Mouse (Mus musculus) midbrain, embryonic 12.5 days (tissue): Measurements from ENCODE around the gene Chst11. TPM values are rescaled to one million over a fixed set of nuclear protein-coding genes. Genes with fewer than 3 reads are reported as not detected.

ENCODE experiments used
- ATAC-seq: fragments of 200-750 bp; cut with Nextera tagmentation; 2 replicates; pipeline ENCODE4 v1.8.0; 2017; ENCODE audit warnings: low read depth, moderate TSS enrichment, moderate library complexity; ENCODE audit not compliant: low FRiP score
- H3K27ac ChIP-seq: fragments of 300-500 bp; sonication (generic); replicated peaks from 2 replicates; pipeline ENCODE4 v1.5.1; 2016; ENCODE audit warnings: mild to moderate bottlenecking
- H3K27me3 ChIP-seq: fragments of 300-500 bp; sonication (generic); 2 replicates; pipeline ENCODE4 v1.6.1; 2016; ENCODE audit warnings: mild to moderate bottlenecking
- H3K36me3 ChIP-seq: fragments of 300-500 bp; sonication (generic); 2 replicates; pipeline ENCODE4 v1.6.1; 2016
- H3K4me1 ChIP-seq: fragments of 300-500 bp; sonication (generic); 2 replicates; pipeline ENCODE4 v1.6.1; 2016
- H3K4me2 ChIP-seq: fragments of 300-500 bp; sonication (generic); replicated peaks from 2 replicates; pipeline ENCODE4 v1.6.1; 2016; ENCODE audit warnings: mild to moderate bottlenecking, moderate library complexity
- H3K4me3 ChIP-seq: fragments of 300-500 bp; sonication (generic); 2 replicates; pipeline ENCODE4 v1.5.1; 2016; ENCODE audit warnings: mild to moderate bottlenecking
- H3K9ac ChIP-seq: fragments of 300-500 bp; sonication (generic); replicated peaks from 2 replicates; pipeline ENCODE4 v1.6.1; 2016; ENCODE audit warnings: mild to moderate bottlenecking, moderate library complexity
- H3K9me3 ChIP-seq: fragments of 300-500 bp; sonication (generic); 2 replicates; pipeline ENCODE4 v1.6.1; 2016; ENCODE audit warnings: mild to moderate bottlenecking
- WGBS: fragments of 180-500 bp; shearing (Covaris S2); methylation state at CpG from one replicate; pipeline ENCODE4 v1.1.7; 2016; 5-methylcytosine and 5-hydroxymethylcytosine counted together
- polyA plus RNA-seq: library from polyadenylated mRNA; unstranded; fragments of >200 nt; fragmentation: Nextera tagmentation; extraction: Ambion mirVana; gene quantifications from 2 replicates; pipeline ENCODE4 v1.2.1, GENCODE M21; 2016

Gene Chst11
- polyA plus RNA-seq, 1 experiment from 2014 or later: 2.3 TPM

GRCm38 (mm10) chr10:83178151-83178550 is 192.9 kb downstream of the Chst11 start:
- no peaks in the 10 kb centered on the region for H3K27me3 ChIP-seq
- peaks cover 10% of the 10 kb centered on the region; the same call in 1 of the 2 replicates for H3K4me1 ChIP-seq
- no peak overlapping the region for H3K4me2 ChIP-seq
- ATAC-seq: no peak
- no peaks in the 10 kb centered on the region for H3K36me3 ChIP-seq
- H3K27ac ChIP-seq: no peak overlapping the region
- WGBS: 79% methylated on average over 5 of the region's 5 CpGs
- H3K9ac ChIP-seq: no peak overlapping the region
- no peaks in the 10 kb centered on the region for H3K9me3 ChIP-seq
- H3K4me3 ChIP-seq: no peak overlapping the region

DNA sequence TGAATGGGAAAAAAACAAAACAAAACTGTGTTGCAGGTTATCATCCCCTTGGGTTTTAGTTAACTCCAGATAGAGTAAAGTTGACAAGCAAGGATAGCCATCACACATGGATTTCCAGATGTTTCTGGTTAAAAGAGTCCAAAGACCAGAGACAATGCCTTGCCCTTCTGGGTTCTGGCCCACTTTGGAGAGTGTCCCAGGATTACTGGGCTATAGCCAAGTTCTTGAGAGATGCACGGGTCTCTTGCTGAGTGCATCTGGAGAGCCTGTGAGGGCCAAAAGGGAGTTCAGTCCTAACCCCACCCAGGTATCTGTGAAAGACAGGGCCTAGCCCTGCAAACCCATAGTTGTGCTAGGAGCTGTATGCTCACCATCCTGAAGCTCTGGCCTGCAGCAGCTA is 193.4 kb downstream of the Chst11 start:
- H3K4me1 ChIP-seq: peaks cover 10% of the 10 kb centered on the region; the same call in 1 of the 2 replicates
- no peak overlapping the region for H3K4me2 ChIP-seq
- no peak overlapping the region for H3K27ac ChIP-seq
- no peaks in the 10 kb centered on the region for H3K36me3 ChIP-seq
- no peak overlapping the region for H3K4me3 ChIP-seq
- H3K27me3 ChIP-seq: no peaks in the 10 kb centered on the region
- H3K9ac ChIP-seq: no peak overlapping the region
- no peak for ATAC-seq
- whole genome bisulfite sequencing: 76% methylated on average over 1 of the region's 1 CpGs
- H3K9me3 ChIP-seq: no peaks in the 10 kb centered on the region

DNA sequence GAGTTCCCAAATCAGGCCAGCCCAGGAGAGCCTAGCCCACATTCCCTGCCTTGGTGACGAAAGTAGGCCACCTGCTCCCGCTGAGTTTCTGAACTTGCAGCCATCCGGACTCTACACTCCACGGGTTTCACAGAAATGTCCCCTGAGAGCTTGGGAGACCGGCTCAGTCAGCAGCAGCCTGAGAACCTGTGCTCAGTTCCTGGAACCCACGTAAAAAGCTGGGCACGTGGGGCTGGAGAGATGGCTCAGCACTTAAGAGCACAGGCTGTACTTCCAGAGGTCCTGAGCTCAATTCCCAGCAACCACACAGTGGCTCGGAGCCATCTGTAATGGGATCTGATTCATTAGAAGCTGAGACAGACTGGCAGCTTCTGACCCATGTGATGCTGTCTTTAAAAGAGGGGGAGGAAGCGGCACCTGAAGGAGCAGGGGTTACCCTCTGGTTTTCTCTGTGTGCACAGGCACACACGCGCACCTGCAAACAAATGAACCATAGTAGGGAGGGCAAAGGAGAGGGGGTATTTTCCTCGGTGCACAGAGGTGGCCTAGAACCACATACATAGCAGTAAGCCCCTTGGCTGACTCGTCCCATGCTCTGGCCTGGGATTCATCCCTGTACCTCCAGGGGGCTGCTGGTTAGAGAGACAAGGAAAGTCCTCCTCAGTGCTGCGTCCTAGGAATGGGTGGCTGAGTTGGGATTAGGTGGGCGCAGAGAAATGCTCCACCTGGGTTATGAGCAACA is 196.7 kb downstream of the Chst11 start:
- ATAC-seq: no peak
- 73% methylated on average over 15 of the region's 15 CpGs for WGBS
- no peak overlapping the region for H3K4me3 ChIP-seq

DNA sequence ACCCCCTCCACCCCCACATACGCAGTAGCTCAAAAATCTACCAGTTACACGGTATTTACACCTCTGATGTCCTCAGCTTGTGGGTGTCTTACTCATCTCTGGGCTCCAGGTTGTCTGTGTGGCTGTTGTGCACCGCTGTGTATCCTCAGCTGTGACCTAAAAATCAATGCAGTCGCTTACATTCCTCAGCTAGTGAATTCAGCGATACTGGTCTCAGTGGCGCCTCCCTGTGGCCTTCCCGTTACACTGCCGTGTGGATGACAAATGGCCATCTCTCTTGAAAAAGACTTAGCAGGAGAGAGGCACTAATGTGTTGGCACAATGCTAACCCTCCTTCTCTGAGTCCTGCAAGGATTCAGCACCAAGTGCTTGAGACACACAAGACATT is 197.3 kb downstream of the Chst11 start:
- Histone ChIP-seq H3K27me3 (no peaks in the 10 kb centered on the region), H3K4me2 (no peak overlapping the region), H3K4me3 (no peak overlapping the region), H3K9me3 (no peaks in the 10 kb centered on the region), H3K36me3 (no peaks in the 10 kb centered on the region), H3K9ac (no peak overlapping the region), H3K27ac (no peak overlapping the region), H3K4me1 (peaks cover 21% of the 10 kb centered on the region)
- 24% methylated on average over 8 of the region's 8 CpGs for WGBS
- no peak for ATAC-seq

More for the DNA sequence above, 196.7 kb downstream of the Chst11 start:
- H3K4me2 ChIP-seq: no peak overlapping the region
- H3K36me3 ChIP-seq: no peaks in the 10 kb centered on the region
- no peaks in the 10 kb centered on the region for H3K27me3 ChIP-seq
- no peak overlapping the region for H3K9ac ChIP-seq
- no peaks in the 10 kb centered on the region for H3K9me3 ChIP-seq
- H3K4me1 ChIP-seq: peaks cover 21% of the 10 kb centered on the region
- H3K27ac ChIP-seq: no peak overlapping the region

GRCm38 (mm10) chr10:83183634-83184479 is 198.6 kb downstream of the Chst11 start:
- Histone ChIP-seq H3K4me1 (peaks cover 21% of the 10 kb centered on the region), H3K27me3 (no peaks in the 10 kb centered on the region), H3K4me2 (no peak overlapping the region), H3K4me3 (no peak overlapping the region), H3K27ac (no peak overlapping the region), H3K9me3 (no peaks in the 10 kb centered on the region), H3K36me3 (no peaks in the 10 kb centered on the region), H3K9ac (no peak overlapping the region)
- ATAC-seq: no peak
- WGBS: 79% methylated on average over 12 of the region's 12 CpGs

- Histone ChIP-seq H3K4me1 (peaks cover 21% of the 10 kb centered on the region), H3K9ac (no peak overlapping the region), H3K27me3 (no peaks in the 10 kb centered on the region), H3K27ac (no peak overlapping the region), H3K4me2 (no peak overlapping the region), H3K4me3 (no peak overlapping the region), H3K9me3 (no peaks in the 10 kb centered on the region), H3K36me3 (no peaks in the 10 kb centered on the region)
- 84% methylated on average over 7 of the region's 7 CpGs for WGBS
- no peak for ATAC-seq
These were observed 199.3 kb downstream of the Chst11 start for GRCm38 (mm10) chr10:83184480-83185069.

DNA sequence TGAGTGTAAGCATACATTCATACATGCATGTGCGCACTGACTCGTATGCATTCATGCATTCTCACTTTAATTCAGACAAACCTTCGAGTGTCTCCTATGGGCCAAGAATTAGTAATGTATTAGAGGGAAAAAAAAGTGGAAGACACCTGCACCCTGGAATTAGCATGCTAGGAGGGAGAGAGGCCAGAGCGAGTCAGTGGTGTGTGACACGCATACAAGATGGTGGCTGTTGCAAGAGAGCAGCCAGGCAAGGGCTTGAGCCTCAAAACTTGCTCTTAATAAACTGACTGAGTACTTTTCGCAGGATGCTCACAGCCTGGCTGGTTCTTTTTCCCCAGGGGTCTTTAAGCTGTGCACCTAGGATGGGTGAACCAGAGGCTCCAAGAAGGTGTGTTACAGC is 199.8 kb downstream of the Chst11 start:
- no peak for ATAC-seq
- H3K4me3 ChIP-seq: no peak overlapping the region
- no peak overlapping the region for H3K27ac ChIP-seq
- H3K27me3 ChIP-seq: no peaks in the 10 kb centered on the region
- H3K36me3 ChIP-seq: no peaks in the 10 kb centered on the region
- no peak overlapping the region for H3K4me2 ChIP-seq
- no peak overlapping the region for H3K9ac ChIP-seq
- 85% methylated on average over 6 of the region's 6 CpGs for WGBS
- H3K4me1 ChIP-seq: peaks cover 21% of the 10 kb centered on the region
- 0 out of 2 replicates have a peak, but pooled peaks cover under 1% of the 10 kb centered on the region for H3K9me3 ChIP-seq

GRCm38 (mm10) chr10:83186167-83186566 is 200.9 kb downstream of the Chst11 start:
- Histone ChIP-seq H3K27ac (no peak overlapping the region), H3K9ac (no peak overlapping the region), H3K27me3 (no peaks in the 10 kb centered on the region), H3K4me2 (no peak overlapping the region), H3K4me3 (no peak overlapping the region), H3K36me3 (0 out of 2 replicates have a peak, but pooled peaks cover 2% of the 10 kb centered on the region), H3K4me1 (peaks cover 21% of the 10 kb centered on the region), H3K9me3 (0 out of 2 replicates have a peak, but pooled peaks cover 3% of the 10 kb centered on the region)
- 87% methylated on average over 8 of the region's 8 CpGs for WGBS
- ATAC-seq: no peak

DNA sequence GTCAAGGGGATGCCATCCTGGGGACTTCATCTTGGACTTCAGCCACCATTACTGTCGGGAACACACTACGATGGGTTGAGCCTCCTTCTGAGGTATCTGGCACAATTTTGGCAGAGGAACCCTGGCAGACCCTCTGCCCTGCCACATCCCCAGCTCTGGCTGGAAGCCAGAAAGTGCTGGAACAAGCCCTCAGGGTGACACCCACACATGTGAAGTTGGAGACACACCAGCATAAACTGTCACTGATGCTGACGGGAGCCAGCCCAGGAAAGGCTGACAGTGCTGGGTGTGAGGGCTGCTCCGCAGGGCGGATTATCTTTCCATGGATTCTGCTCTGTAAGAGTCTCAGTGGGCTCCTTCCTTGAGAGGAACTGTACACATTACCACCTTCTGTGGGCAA is 201.7 kb downstream of the Chst11 start:
- Histone ChIP-seq H3K9ac (no peak overlapping the region), H3K36me3 (0 out of 2 replicates have a peak, but pooled peaks cover 6% of the 10 kb centered on the region), H3K9me3 (0 out of 2 replicates have a peak, but pooled peaks cover 3% of the 10 kb centered on the region), H3K4me1 (peaks cover 19% of the 10 kb centered on the region), H3K27me3 (no peaks in the 10 kb centered on the region), H3K4me3 (no peak overlapping the region), H3K4me2 (no peak overlapping the region), H3K27ac (no peak overlapping the region)
- 90% methylated on average over 5 of the region's 5 CpGs for WGBS
- no peak for ATAC-seq

DNA sequence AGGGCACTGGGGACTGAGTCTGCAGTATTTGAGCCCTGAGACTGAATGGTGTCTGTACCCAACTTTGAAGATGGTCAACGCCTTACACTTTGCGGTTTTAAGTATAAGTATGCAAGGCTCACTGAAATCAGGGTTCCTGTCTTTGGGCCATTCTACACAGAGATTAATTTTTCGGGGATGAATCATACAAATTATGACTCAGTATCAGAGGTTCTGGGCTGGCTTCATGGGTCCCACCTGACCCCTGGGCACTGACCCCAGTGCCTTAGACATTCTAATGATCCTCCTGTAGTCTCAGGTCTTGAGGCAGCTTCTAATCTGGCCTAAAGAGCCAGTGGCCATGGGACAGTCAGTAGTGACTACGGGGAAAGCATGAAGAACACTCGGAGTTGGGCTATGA is 203.8 kb downstream of the Chst11 start:
- Histone ChIP-seq H3K36me3 (0 out of 2 replicates have a peak, but pooled peaks cover 6% of the 10 kb centered on the region), H3K9me3 (0 out of 2 replicates have a peak, but pooled peaks cover 3% of the 10 kb centered on the region), H3K27me3 (no peaks in the 10 kb centered on the region), H3K4me3 (no peak overlapping the region), H3K9ac (no peak overlapping the region), H3K4me2 (no peak overlapping the region), H3K27ac (no peak overlapping the region), H3K4me1 (peaks cover 13% of the 10 kb centered on the region)
- WGBS: 96% methylated on average over 5 of the region's 5 CpGs
- no peak for ATAC-seq

- Histone ChIP-seq H3K27ac (no peak overlapping the region), H3K4me2 (no peak overlapping the region), H3K27me3 (no peaks in the 10 kb centered on the region), H3K9me3 (0 out of 2 replicates have a peak, but pooled peaks cover 3% of the 10 kb centered on the region), H3K9ac (no peak overlapping the region), H3K36me3 (0 out of 2 replicates have a peak, but pooled peaks cover 6% of the 10 kb centered on the region), H3K4me1 (0 out of 2 replicates have a peak, but pooled peaks cover 4% of the 10 kb centered on the region), H3K4me3 (no peak overlapping the region)
- WGBS: 97% methylated on average over 17 of the region's 17 CpGs
- ATAC-seq: no peak
These were observed 206.2 kb downstream of the Chst11 start for GRCm38 (mm10) chr10:83191476-83191875.
